Mouse (Mus musculus): ENCODE data around the gene Lrmda.

Gene Lrmda

GRCm38 (mm10) chr14:23016068-23016611 is 996.6 kb downstream of the Lrmda start:
- CTCF ChIA-PET: no interaction called here

GRCm38 (mm10) chr14:23041002-23041401 is 1021.5 kb downstream of the Lrmda start:
- CTCF ChIA-PET: no interaction called here
- POLR2A ChIA-PET: interaction anchor here in 1 of 4 experiments (0.6 kb wide), 1 partner anchor 11 kb away, joined by 3 read pairs; no protein-coding TSS in a partner anchor

More at GRCm38 (mm10) chr14:23016068-23016611, 996.6 kb downstream of the Lrmda start:
- POLR2A ChIA-PET: interaction anchor here in 1 of 4 experiments (0.6 kb wide), 1 partner anchor 261 kb away, joined by 7 read pairs; no protein-coding TSS in a partner anchor

GRCm38 (mm10) chr14:23045322-23045721 is 1025.8 kb downstream of the Lrmda start:
- ChIA-PET CTCF (no interaction called here), POLR2A (no interaction called here)

GRCm38 (mm10) chr14:23046330-23046729 is 1026.8 kb downstream of the Lrmda start:
- CTCF ChIA-PET: interaction anchor here in 1 of 4 experiments (0.9 to 1.4 kb wide), 2 partner anchors 10 to 383 kb away, joined by 3 to 4 read pairs; no protein-coding TSS in a partner anchor
- POLR2A ChIA-PET: interaction anchor here in 1 of 4 experiments (0.7 kb wide), 1 partner anchor 846 kb away, joined by 5 read pairs; no protein-coding TSS in a partner anchor

GRCm38 (mm10) chr14:23051441-23051840 is 1031.9 kb downstream of the Lrmda start:
- ChIA-PET POLR2A (interaction anchor here in 1 of 4 experiments (1.6 kb wide), 1 partner anchor 10 kb away, joined by 3 read pairs; no protein-coding TSS in a partner anchor), CTCF (no interaction called here)

GRCm38 (mm10) chr14:23052833-23053592 is 1033.5 kb downstream of the Lrmda start:
- ChIA-PET CTCF (no interaction called here), POLR2A (interaction anchor here in 1 of 4 experiments (1.6 kb wide), 1 partner anchor 12 kb away, joined by 3 read pairs; no protein-coding TSS in a partner anchor)

GRCm38 (mm10) chr14:23057228-23057976 is 1037.9 kb downstream of the Lrmda start:
- ChIA-PET POLR2A (no interaction called here), CTCF (interaction anchor here in 1 of 4 experiments (0.6 kb wide), 1 partner anchor 13 kb away, joined by 4 read pairs; no protein-coding TSS in a partner anchor)

- POLR2A ChIA-PET: no interaction called here
- CTCF ChIA-PET: interaction anchor here in 1 of 4 experiments (0.6 kb wide), 1 partner anchor 12 kb away, joined by 4 read pairs; no protein-coding TSS in a partner anchor
These were observed 1038.5 kb downstream of the Lrmda start for GRCm38 (mm10) chr14:23057987-23058386.

- POLR2A ChIA-PET: no interaction called here
- CTCF ChIA-PET: no interaction called here
These were observed 1059.2 kb downstream of the Lrmda start for GRCm38 (mm10) chr14:23078719-23079118.

- ChIA-PET POLR2A (no interaction called here), CTCF (no interaction called here)
These were observed 1064.8 kb downstream of the Lrmda start for GRCm38 (mm10) chr14:23084241-23084773.

- CTCF ChIA-PET: no interaction called here
- POLR2A ChIA-PET: no interaction called here
These were observed 1065.3 kb downstream of the Lrmda start for GRCm38 (mm10) chr14:23084797-23085196.

GRCm38 (mm10) chr14:23093306-23093705 is 1073.8 kb downstream of the Lrmda start:
- ChIA-PET CTCF (no interaction called here), POLR2A (no interaction called here)

GRCm38 (mm10) chr14:23094546-23095157 is 1075.1 kb downstream of the Lrmda start:
- ChIA-PET POLR2A (interaction anchor here in 3 of 4 experiments (0.6 to 0.7 kb wide), 5 partner anchors 11 to 1527 kb away, joined by 3 to 5 read pairs (median 5); no protein-coding TSS in a partner anchor), CTCF (no interaction called here)

- ChIA-PET POLR2A (interaction anchor here in 2 of 4 experiments (0.6 to 0.7 kb wide), 3 partner anchors 58 to 910 kb away, joined by 3 to 5 read pairs (median 3); no protein-coding TSS in a partner anchor), CTCF (no interaction called here)
These were observed 1075.9 kb downstream of the Lrmda start for GRCm38 (mm10) chr14:23095158-23096016.

- CTCF ChIA-PET: no interaction called here
- POLR2A ChIA-PET: no interaction called here
These were observed 1076.5 kb downstream of the Lrmda start for GRCm38 (mm10) chr14:23096017-23096336.

GRCm38 (mm10) chr14:23096405-23096804 is 1076.9 kb downstream of the Lrmda start:
- CTCF ChIA-PET: no interaction called here
- POLR2A ChIA-PET: interaction anchor here in 1 of 4 experiments (0.5 kb wide), 1 partner anchor 272 kb away, joined by 3 read pairs; no protein-coding TSS in a partner anchor
